19 mouse cellular contexts compared by ENCODE assay signal in genomic region chr1:33058010-33058409, GRCm38 (mm10).
"Had no signal": no experiment of that assay in that cellular context is flagged by ENCODE, and none has a peak within 500 bp of the region (broad histone marks: within the 10 kb centered on the region; RNA-seq: fewer than 3 reads in every experiment).

No protein-coding gene starts in this region.

- H3K27ac ChIP-seq: limb, embryonic 12.5 days; limb, embryonic 15.5 days; liver, embryonic 14.5 days; macrophage; midbrain, embryonic 12.5 days; midbrain, embryonic 15.5 days; neural tube, embryonic 13.5 days; stomach, postnatal 0 days had no signal

- DNase-seq: kidney, postnatal 14 days; kidney, postnatal 4 days; left cerebral cortex, postnatal 4 days; liver, postnatal 0 days; lung, embryonic 14.5 days; retina, postnatal 1 day; right cerebral cortex, postnatal 4 days; thymus, adult 2 months; thymus, postnatal 14 days; thymus, postnatal 4 days had no signal

- H3K36me3 ChIP-seq: limb, embryonic 12.5 days; limb, embryonic 15.5 days; midbrain, embryonic 12.5 days; midbrain, embryonic 15.5 days; neural tube, embryonic 13.5 days had no signal

- H3K4me3 ChIP-seq: limb, embryonic 12.5 days; limb, embryonic 15.5 days; midbrain, embryonic 12.5 days; midbrain, embryonic 15.5 days; myocyte; neural tube, embryonic 13.5 days had no signal

- H3K4me1 ChIP-seq: limb, embryonic 12.5 days; limb, embryonic 15.5 days; midbrain, embryonic 12.5 days; midbrain, embryonic 15.5 days; neural tube, embryonic 13.5 days had no signal

- H3K9me3 ChIP-seq: limb, embryonic 12.5 days; limb, embryonic 15.5 days; midbrain, embryonic 12.5 days; midbrain, embryonic 15.5 days; neural tube, embryonic 13.5 days had no signal

- H3K27me3 ChIP-seq: limb, embryonic 12.5 days; limb, embryonic 15.5 days; midbrain, embryonic 12.5 days; midbrain, embryonic 15.5 days; neural tube, embryonic 13.5 days had no signal
